Mouse (Mus musculus) WW6 (cell line): Measurements from ENCODE around the gene Akp3.

ENCODE experiments used
- DNase-seq: peaks from one replicate; pipeline ENCODE4 v3.0.0-alpha.2; 2013; ENCODE audit warnings: low read depth, low spot score

Akp3 gene

DNA sequence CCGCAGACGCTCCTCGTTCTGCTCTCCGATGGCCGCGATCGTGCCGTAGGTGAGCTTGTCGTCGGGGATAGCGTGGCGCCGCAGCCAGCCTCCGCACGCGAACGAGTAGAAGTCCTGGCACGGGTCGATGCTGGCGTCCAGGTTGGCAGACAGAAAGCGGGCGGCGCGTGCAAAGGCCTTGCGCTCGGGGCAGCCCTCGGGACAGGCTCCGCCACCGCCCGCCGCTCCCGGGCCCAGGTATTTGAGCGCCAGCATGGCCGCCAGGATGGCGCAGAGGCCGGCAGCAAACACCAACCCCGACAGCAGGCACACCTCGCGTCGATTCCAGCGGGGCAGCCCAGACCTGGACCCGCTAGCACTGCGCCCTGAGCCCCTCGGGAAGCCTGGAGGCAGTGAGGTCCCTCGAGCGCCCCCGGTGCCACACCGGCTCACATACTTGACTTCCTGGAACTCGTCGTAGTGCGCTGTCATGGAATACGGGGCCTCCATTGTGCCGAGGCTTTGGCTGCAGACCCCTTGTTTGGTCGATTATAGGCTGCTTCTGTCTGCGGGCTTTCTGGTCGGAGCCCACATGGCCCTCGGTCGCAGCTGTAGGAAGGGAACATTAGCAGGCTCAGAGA, 29.8 kb downstream of the Akp3 start:
- peak; percentile 26 for DNase-seq

DNA sequence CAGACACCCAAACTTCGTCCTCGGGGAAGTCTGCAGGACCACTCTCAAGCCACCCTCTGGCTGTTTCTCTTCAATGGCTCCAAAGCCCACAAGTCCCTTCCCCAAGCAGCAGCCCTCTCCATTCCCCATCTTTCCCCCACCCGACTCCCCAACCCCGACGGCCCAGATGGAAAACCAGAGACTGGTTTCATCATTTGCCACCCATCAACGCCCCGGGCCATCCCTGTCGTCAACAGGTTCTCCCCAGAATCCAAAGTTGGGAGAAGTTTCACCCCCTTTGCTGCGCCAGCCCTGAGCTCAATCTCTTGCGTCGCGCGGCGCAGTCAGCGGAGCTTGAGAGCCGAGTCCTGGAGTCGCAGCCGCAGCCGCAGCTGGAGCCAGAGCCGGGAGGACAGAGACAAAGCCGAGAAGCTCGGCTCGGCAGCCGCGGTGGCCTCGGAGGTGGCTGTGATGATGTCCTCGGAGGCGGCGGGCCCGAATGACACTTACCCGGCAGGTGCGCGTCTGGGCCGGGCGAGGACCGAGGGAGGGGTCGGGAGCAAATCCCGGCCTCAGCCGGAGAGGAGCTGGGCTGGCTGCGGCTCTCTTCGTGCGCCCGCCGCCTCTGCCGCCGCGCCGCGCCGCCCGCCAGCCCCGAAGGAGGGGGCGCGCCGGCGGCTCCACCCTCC, 30.9 kb downstream of the Akp3 start:
- peak; percentile 14 for DNase-seq

- DNase-seq, result peak; percentile 16
These were observed 31.4 kb downstream of the Akp3 start, which contains the start of gene Ecel1 for GRCm38 (mm10) chr1:87156199-87156587. Gene Ecel1 (minus strand): TSS chr1:87156521.

DNA sequence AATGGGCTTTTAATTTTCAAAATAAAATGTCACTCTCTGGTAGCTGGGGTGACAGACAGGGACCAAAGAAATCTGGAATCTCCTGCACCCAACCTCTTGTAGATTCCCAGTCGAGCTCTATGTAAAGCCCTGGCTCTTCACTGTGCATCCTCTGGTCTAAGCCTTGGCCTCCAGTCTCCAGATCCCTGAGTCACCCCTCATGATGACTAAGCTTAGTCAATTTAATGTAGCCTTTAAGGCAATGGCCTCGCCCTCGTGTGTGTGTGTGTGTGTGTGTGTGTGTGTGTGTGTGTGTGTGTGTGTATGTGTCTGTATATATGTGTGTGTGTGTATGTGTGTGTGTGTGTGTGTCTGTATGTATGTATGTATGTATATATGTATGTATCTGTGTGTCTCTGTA, 34.6 kb downstream of the Akp3 start:
- DNase-seq, result no peak

DNA sequence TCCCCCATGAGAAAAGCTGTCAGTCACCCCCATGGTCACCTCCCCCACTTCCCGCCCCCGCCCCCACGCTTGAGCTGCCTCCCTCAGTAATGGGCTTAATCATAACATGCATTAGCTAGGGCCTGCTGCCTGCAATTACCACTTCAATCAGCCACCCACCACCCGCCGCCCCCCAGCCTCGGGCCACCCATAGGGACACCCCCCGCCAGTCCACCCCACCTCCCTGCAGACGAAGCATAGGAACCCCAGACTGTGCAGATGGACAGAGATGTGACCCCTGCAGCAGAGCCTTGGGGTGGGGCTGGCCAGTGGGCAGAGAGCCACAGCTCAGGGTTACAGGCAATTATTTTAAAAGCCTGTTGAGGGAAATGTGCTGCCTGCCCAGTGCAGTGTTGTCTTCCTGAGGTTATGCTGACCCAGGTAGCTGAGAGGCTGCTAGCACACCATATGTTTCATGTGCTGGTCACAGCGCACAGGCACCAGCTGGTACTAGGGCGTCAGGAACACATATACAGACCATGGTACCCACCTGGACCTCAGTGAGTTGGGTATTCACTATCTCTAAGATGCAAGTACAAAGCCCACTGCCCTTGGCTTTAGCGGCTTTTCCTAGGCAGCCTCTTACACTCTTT, 39.5 kb downstream of the Akp3 start:
- DNase-seq, result no peak

- no peak for DNase-seq
These were observed 40.0 kb downstream of the Akp3 start for GRCm38 (mm10) chr1:87164796-87165184.

GRCm38 (mm10) chr1:87170458-87170857, 45.7 kb downstream of the Akp3 start:
- no peak for DNase-seq

DNA sequence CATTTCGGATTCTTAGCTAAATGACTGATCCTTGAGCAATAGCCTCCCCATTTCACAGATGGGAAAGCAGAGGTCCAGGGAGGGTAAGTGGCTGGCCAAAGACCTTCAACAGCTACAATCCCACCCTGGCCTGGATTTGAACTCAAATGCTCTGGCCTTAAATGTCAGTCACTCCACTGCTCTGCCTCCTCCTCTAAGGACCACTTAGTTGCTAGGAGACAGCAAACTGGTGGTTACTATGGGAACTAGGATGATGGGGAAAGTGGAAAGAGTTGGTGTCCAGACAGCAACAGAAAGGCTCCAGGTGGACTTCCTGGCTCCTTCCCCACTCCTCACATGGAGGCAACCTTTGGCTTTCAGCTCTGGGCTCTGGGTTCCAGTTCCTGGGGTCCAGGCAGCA, 46.5 kb downstream of the Akp3 start:
- DNase-seq, result no peak

DNA sequence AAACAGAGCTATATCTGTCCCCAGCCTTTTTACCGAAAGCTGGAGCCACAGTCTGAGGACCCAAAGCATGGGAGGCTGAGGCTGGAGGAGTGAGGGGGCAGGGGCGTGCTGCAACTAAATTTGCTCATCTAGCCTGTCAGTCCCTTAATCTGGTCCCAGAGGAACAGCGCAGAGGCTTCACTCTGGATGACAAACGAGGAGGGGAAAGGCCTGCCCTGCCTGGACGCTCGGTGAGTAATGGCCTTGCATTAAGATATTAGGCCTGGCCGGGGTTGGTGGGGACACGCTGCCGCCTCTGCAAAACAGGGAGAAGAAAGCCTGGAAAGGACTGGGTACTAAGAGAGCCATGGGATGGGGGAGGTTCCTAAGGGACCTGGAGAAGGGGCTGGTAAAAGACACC, 47.5 kb downstream of the Akp3 start:
- no peak for DNase-seq

DNA sequence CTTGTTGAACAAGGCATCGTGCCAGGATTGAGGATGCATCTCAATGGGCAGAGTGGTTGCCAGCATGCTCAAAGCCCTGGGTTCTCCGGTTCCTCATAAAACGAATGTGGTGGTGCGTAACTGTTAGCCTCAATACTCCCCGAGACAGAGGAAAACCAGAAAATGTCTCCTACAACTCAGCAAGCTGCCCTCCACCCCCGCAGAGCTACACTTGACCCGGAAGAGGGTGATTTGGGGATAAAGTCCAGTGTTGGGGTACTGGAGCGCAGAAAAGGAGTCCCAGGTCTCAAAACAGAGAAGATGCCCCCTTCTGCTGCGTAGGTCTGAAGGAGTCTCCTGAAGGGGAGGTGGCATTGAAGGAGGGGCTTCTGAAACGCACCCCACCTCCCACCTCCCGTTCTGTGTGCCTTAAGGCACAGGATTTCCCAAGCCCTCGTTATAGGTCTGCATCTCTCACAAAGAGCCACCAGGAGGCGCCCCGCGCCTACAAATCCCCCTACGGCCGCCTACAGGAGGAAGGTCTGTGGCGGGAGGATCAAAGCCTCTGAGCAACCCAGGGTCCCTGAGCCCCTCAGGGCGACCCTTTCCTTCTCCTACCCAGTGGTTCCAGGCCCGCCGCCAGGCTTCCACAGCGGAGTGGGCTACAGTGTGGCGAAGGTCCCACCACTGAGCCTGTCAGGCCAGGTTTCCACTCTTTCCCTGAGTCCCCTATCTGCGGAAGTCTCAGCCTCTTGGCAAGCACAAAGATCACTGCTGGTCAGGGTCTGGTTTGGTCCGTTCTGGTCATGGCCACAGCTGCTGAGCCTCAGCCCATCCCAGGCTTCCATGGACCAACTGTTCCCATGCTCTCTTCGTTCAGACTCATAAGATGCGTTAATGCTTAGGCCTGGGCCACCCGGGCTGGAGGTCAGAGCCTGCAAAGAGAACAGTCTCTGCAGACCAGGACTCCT, 49.5 kb downstream of the Akp3 start:
- no peak for DNase-seq

GRCm38 (mm10) chr1:87175852-87176292, 51.1 kb downstream of the Akp3 start:
- no peak for DNase-seq
